Mouse (Mus musculus) CD4-positive naive resting alpha-beta T cell, adult 57 days (primary cell): ENCODE measurements around the gene Sec62. TPM values are rescaled to one million over a fixed set of nuclear protein-coding genes. Genes with fewer than 3 reads are reported as not detected.

Experiments
- total RNA-seq: library from RNA; stranded (reverse); gene quantifications from one replicate; pipeline ENCODE4 v1.2.4, GENCODE M21; 2023

Sec62 gene
- total RNA-seq = 80.9 TPM

DNA sequence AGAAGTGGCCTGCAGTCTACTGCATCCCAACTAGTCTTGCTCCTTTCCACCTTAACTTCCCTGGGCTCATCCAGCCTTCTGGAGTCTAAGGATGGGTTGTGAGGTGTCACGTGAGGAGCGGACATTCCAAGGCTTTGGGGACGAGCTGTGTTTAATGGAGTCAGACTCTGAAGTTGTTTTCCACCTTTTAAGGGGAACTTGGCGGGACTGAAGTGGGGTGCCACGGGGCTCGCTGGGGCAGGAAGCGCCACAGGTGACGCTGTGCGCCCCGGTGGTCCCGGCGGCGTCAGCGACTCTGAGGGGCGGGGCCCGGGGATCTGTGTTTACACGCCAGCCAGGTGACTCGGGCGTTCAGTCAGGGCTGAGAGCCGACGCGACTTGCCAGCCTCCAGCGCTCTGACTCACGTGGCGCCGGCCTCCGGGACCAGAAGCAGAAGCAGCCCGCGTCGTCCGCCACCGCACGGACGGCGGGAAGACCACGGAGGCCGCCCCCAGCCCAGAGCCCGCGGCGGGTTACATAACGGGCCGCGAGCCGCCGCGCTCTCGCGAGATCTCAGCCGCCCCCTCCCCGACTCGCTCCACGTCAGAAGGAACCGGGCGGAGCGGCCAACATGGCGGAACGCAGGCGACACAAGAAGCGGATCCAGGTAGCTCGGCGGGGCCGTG lies at the start of gene Sec62:
Gene Sec62 (plus strand): TSS at position 139 of the 666 bp plus-strand sequence.

DNA sequence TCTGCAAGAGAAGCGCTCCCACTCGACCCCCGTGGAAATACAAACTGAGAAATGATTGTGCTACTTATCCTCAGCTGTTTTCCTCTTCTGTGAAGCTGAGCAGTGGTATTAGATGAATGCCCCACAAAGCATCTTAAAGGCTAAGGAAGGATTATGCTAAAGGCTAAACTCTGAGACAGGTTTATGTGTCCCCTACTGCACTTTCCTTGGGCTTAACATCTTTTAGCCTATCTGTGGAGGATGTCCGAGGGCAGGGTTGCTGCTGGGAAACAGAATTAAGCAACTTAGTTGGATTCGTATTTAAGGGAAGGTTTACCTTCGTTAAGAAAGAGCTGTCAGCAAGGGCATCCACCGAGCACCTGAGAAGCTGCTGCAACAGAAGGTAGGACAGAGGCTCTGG lies 46.7 kb upstream of the Sec62 start, which contains the start of gene Samd7:
Gene Samd7 (plus strand): TSS at position 288 of the 400 bp plus-strand sequence.

DNA sequence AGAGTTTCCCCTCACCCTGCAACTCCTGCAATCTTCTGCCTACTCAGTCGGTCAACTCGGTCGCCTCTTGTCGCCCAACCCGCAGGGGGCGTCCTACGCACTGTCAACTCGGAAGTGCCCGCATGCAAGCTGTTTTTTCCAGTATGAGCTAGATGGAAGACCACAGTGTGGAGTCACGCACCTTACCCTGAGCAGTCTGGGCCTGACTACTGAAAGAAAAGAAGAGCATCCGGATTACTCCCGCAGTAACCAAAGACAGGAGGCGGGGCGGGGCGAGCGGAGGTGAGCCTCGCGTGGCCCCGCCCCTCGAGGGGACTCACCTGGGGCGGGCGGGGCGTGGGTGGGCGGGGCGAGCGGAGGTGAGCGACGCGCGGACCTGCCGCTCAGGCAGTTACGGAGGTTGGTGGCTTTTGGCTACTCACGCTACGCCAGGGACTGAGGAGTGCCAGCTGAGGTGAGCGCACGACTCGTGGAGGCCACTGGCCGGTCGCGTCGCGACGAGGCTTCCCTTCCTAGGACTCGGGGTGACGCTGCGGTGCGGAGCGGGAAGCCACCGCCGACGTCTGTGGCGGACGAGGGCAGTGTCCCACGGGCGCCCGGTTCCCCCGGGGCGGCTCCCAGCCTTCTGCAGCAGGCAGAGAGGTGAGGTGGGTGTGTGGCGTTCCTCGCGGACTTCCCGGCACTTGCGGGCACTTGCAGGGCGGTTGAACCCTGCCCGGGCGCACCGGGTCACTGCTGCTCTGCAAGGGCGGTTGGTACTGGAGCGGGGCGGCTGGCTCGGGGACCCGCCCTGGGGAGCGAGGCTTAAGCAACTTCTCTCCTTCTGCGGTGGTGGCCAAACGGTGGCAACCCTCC lies 63.2 kb downstream of the Sec62 start, which contains the start of gene Gpr160:
Gene Gpr160 (plus strand): TSS at position 347 of the 855 bp plus-strand sequence.

Other genes starting within 250 kb of the Sec62 start
- not detected for gene Mecom, start 244.9 kb upstream of the Sec62 start, total RNA-seq
- gene Actrt3, start 192.9 kb upstream of the Sec62 start, total RNA-seq = 0.38 TPM
- gene Mynn, start 190.8 kb upstream of the Sec62 start, total RNA-seq = 55.0 TPM
- gene Lrriq4, start 148.4 kb upstream of the Sec62 start, total RNA-seq = not detected
- not detected for gene Lrrc34, start 145.0 kb upstream of the Sec62 start, total RNA-seq
- gene Lrrc31, start 93.0 kb upstream of the Sec62 start, total RNA-seq = not detected
- not detected for gene Samd7, start 46.6 kb upstream of the Sec62 start, total RNA-seq
- gene Gpr160, start 63.1 kb downstream of the Sec62 start, total RNA-seq = 0.65 TPM
- 83.2 TPM for gene Phc3, start 176.5 kb downstream of the Sec62 start, total RNA-seq
- gene Prkci, start 202.9 kb downstream of the Sec62 start, total RNA-seq = 14.1 TPM